Mouse (Mus musculus) cerebellum, adult 2 months (tissue): ENCODE results near the gene Ccdc62. TPM values are rescaled to one million over a fixed set of nuclear protein-coding genes. Genes with fewer than 3 reads are reported as not detected.

Source experiments
- DNase-seq, 2 experiments: peaks; one replicate each; pipeline ENCODE4 v3.0.0; 2021
- H3K27ac ChIP-seq: fragments of 200-500 bp; 2 replicates; pipeline ENCODE4 v1.5.1; 2012; ENCODE audit warnings: low read length, control low read depth, inconsistent platforms; ENCODE audit not compliant: insufficient read depth
- H3K27me3 ChIP-seq: fragments of 200-500 bp; 2 replicates; pipeline ENCODE4 v1.6.1; 2012; ENCODE audit warnings: inconsistent platforms, mild to moderate bottlenecking, low read length, moderate library complexity; ENCODE audit not compliant: control insufficient read depth, insufficient read depth
- H3K4me1 ChIP-seq: fragments of 200-500 bp; 2 replicates; pipeline ENCODE4 v1.6.1; 2011; ENCODE audit warnings: low read length; ENCODE audit not compliant: control insufficient read depth, insufficient read depth
- H3K4me3 ChIP-seq: fragments of 200-500 bp; replicated peaks from 2 replicates; pipeline ENCODE3; 2011; ENCODE audit warnings: mild to moderate bottlenecking, low read depth, low read length, control low read depth; ENCODE audit not compliant: insufficient read depth
- CTCF ChIP-seq: fragments of 200-500 bp; IDR thresholded peaks from 2 replicates; pipeline ENCODE4 v1.5.1; 2011; ENCODE audit warnings: low read depth, mild to moderate bottlenecking, control low read depth, low read length, moderate library complexity, borderline replicate concordance; ENCODE audit not compliant: insufficient read depth
- POLR2A ChIP-seq: fragments of 200-500 bp; IDR thresholded peaks from 2 replicates; pipeline ENCODE4 v1.6.1; 2011; ENCODE audit warnings: low read length, control low read depth, borderline replicate concordance; ENCODE audit not compliant: insufficient read depth
- WGBS: fragments of 180-500 bp; shearing (Covaris S2); methylation state at CpG from one replicate; pipeline ENCODE4 v1.1.7; 2018; 5-methylcytosine and 5-hydroxymethylcytosine counted together
- polyA plus RNA-seq: library from polyadenylated mRNA; depleted of rRNA; stranded (reverse); fragments of >200 nt; gene quantifications from 2 replicates; pipeline ENCODE4 v1.2.3, GENCODE M21; 2012; rRNA removed

Gene Ccdc62
- 4.6 and 5.8 TPM in 2 replicates for polyA plus RNA-seq

DNA sequence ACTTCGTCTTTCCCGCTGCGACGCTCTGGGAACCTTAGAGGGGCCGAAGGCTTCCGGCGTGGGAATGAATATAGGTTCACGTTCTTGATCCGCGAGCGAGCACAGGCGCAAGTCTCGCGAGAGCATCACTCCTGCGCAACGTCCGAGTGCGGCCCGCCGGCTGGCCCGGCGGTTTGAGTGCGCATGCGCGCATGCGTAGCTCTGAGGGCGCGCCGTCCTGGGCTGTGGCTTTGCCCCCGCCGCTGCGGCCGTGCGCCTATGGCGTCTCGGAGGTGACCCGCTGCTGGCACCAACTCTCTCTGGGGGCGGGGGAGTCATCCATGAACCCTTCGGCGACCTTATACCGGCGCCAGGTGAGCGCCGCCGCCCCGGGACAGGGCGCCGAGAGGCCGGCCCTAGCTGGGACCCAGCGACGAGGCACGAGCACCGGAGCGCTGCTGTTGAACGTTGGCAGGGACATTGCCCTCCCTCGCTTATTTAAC, at the start of gene Ccdc62:
Gene Ccdc62 (plus strand): TSS at position 172 of the 482 bp plus-strand sequence.
- H3K4me1 ChIP-seq = no peaks in the 10 kb centered on the region
- H3K4me3 ChIP-seq = peak within 1 kb of the TSS; percentile 71
- peak; percentile 91 to 96 for DNase-seq
- under 1% methylated on average over 56 of the region's 56 CpGs for WGBS
- H3K27ac ChIP-seq = peak within 1 kb of the TSS; percentile 84
- H3K27me3 ChIP-seq = no peaks in the 10 kb centered on the region
- TF ChIP-seq CTCF = no peak
- peak; percentile 98 for TF ChIP-seq POLR2A

DNA sequence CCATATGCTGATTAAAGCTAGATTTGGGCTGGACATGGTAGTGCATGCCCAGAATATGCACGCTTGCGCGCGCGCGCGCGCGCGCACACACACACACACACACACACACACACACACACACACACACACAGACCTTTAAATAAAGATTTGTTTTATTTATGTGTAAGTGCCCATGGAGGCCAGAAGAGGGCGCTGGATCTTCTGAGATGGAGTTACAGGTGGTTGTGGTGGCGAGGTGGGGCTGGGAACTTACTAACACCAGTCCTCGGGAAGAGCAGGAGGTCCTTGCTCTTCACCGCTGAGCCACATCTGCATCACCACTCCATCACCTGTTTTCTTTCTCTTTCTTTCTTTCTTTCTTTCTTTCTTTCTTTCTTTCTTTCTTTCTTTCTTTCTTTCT, 49.7 kb upstream of the Ccdc62 start:
- TF ChIP-seq POLR2A (no peak), CTCF (no peak)
- WGBS = 81% methylated on average over 14 of the region's 14 CpGs
- Histone ChIP-seq H3K4me1 (no peaks in the 10 kb centered on the region), H3K27me3 (no peaks in the 10 kb centered on the region), H3K27ac (no peak overlapping the region), H3K4me3 (no peak overlapping the region)
- DNase-seq = no peak

DNA sequence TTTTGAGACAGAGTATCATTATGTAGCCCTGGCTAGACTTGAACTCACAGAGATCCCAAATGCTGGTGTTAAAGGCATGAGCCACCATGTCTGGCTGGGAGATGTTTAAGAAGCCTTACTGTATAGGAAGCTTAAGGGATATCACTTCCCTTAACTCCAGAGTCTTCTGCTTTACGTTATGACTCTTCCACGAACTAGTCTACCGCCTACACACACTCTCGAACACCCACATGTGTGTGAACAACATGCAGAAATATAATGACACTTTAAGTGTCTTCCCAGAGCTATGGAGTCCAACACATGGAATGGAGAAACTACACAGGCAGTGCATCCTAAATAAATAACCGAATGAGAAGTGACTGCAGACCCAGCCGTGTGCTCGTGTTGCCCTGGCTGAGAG, 46.6 kb upstream of the Ccdc62 start:
- Histone ChIP-seq H3K27ac (no peak overlapping the region), H3K27me3 (no peaks in the 10 kb centered on the region), H3K4me1 (no peaks in the 10 kb centered on the region), H3K4me3 (no peak overlapping the region)
- WGBS = 79% methylated on average over 7 of the region's 7 CpGs
- TF ChIP-seq CTCF = no peak
- no peak for TF ChIP-seq POLR2A
- no peak for DNase-seq

DNA sequence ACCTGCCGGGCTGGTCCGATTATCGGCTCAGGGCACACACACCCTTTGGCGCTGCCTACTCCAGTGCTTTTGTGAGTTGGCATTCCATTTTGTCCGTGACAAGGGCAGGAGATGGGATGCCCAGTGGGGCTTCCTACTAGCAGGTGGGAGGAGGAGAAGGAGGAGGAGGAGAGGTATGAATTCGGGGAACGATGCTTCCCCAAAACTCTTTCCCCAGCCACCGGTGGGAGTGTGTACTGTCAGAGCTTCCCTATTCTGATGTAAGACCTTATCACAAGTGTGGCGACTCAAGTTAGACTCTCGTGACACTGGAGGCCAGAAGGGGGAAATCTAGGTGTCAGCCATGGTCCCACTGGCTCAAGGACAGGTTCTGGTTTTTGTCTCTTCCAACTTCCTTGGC, 46.1 kb upstream of the Ccdc62 start:
- H3K27ac ChIP-seq = no peak overlapping the region
- H3K4me1 ChIP-seq = no peaks in the 10 kb centered on the region
- H3K4me3 ChIP-seq = no peak overlapping the region
- TF ChIP-seq CTCF (no peak), POLR2A (no peak)
- 61% methylated on average over 10 of the region's 10 CpGs for WGBS
- no peaks in the 10 kb centered on the region for H3K27me3 ChIP-seq
- DNase-seq = no peak

DNA sequence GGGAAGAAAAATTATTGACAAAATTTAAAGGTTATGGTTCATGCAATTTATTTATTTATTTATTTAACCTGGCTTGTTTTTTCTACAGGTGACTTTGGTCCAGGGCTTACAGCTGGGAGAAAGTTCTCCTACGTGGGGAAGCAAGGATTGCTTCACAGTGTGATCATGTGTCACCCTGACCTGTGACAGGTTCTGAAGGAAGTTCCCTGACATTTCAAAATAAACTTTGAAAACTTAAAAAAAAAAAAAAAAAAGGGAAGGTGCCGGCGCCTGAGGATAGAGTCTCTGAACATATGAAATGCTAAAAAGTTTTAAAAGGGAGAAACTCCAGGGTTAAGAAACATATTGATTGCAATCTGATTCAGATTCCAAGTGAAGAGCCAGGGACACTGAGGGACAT, 44.1 kb upstream of the Ccdc62 start:
- no peak overlapping the region for H3K27ac ChIP-seq
- H3K4me3 ChIP-seq = no peak overlapping the region
- DNase-seq = no peak
- TF ChIP-seq POLR2A (no peak), CTCF (no peak)
- 81% methylated on average over 3 of the region's 3 CpGs for WGBS
- no peaks in the 10 kb centered on the region for H3K27me3 ChIP-seq
- no peaks in the 10 kb centered on the region; the same call in 1 of the 2 replicates for H3K4me1 ChIP-seq

DNA sequence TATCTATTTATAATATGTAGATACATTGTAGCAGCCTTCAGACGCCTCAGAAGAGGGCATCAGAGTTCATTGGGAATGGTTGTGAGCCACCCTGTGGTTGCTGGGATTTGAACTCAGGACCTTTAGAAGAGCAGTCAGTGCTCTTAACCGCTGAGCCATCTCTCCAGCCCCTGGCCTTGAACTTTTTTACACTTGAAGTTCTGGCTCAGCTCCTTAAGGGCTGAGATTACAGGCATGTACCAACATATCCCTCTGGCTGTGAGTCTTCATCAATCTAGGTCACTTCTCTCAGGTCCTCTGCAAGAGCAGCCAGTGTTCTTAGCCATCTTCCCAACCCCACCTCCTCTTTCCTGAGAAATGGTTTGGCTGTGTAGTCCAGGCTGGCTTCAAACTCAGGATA, 40.2 kb upstream of the Ccdc62 start:
- no peak for DNase-seq
- WGBS = 75% methylated on average over 2 of the region's 2 CpGs
- H3K27me3 ChIP-seq = no peaks in the 10 kb centered on the region
- H3K27ac ChIP-seq = no peak overlapping the region
- no peak overlapping the region for H3K4me3 ChIP-seq
- TF ChIP-seq POLR2A (no peak), CTCF (no peak)
- peaks cover 2% of the 10 kb centered on the region; the same call in 1 of the 2 replicates for H3K4me1 ChIP-seq

DNA sequence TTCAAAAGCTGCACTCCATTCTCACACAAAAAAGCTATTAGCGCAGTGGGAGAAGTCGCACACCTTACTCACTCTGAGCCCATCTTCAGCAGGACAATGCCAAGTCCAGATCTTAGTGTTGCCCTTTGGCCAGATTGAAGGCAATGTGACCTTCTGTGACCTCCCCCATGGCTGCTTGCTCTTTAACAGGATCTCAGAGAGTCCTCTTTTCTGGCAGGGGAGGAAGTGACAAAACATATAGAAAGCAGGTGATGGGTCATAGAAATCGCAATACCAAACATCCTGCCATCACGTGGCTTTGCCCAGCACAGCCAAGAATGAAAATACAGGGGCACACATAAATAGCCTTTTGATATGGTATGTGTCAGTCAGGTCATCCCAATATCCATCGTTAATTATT, 39.5 kb upstream of the Ccdc62 start:
- Histone ChIP-seq H3K27ac (no peak overlapping the region), H3K27me3 (no peaks in the 10 kb centered on the region), H3K4me1 (peaks cover 2% of the 10 kb centered on the region; the same call in 1 of the 2 replicates), H3K4me3 (no peak overlapping the region)
- TF ChIP-seq POLR2A (no peak), CTCF (no peak)
- no peak for DNase-seq
- WGBS = 81% methylated on average over 5 of the region's 5 CpGs

DNA sequence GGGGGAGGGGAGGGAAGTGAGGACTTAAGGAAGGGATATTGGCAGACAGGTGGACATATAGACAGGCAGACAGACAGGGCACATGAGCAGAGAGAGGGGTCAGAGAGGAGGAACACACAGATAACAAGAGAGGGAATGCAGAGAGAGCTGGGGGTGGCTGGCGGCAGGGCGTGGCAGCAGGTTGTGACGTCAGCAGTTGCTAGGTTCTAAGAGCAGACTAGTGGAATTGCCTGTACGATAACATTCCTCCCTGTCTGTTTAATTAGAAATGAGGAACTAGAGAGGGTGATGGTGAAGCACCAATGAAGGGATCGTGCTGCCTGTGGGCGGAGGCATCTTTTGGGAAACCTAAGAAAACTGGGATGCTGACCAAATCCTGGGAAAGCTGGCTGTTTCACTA, 38.8 kb upstream of the Ccdc62 start:
- Histone ChIP-seq H3K4me3 (no peak overlapping the region), H3K27me3 (no peaks in the 10 kb centered on the region), H3K4me1 (peaks cover 2% of the 10 kb centered on the region; the same call in 1 of the 2 replicates), H3K27ac (no peak overlapping the region)
- TF ChIP-seq POLR2A (no peak), CTCF (no peak)
- 36% methylated on average over 6 of the region's 6 CpGs for WGBS
- no peak for DNase-seq

DNA sequence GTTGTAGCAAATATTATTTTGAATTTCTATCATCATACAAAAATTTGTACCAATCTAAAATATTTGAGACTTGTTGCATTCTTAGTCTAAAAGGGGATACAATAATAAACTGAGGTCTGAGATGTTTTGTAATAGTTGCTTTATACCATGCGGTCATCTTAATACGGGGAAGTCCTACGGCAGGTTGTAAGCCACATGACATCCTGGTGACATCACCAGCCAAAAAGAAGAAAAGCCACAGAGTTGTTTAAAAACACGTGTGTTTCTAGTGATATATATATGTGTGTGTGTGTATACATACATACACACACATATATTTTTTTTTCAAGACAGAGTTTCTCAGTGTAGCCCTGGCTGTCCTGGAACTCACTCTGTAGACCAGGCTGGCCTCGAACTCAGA, 37.0 kb upstream of the Ccdc62 start:
- 86% methylated on average over 5 of the region's 5 CpGs for WGBS

More for the DNA sequence above, 37.0 kb upstream of the Ccdc62 start:
- DNase-seq = no peak
- TF ChIP-seq CTCF (no peak), POLR2A (no peak)
- H3K4me3 ChIP-seq = no peak overlapping the region
- H3K27ac ChIP-seq = no peak overlapping the region
- peaks cover 2% of the 10 kb centered on the region; the same call in 1 of the 2 replicates for H3K4me1 ChIP-seq
- no peaks in the 10 kb centered on the region for H3K27me3 ChIP-seq
